Mouse (Mus musculus) liver, embryonic 13.5 days (tissue): Measurements from ENCODE around the gene Sacs. TPM values are rescaled to one million over a fixed set of nuclear protein-coding genes. Genes with fewer than 3 reads are reported as not detected.
A peak's percentile ranks its signal among the peaks of the same experiment; 100 is the strongest.
"Not testable (repeated sequence)": the region's sequence is repeated elsewhere in the genome, so short reads cannot be mapped to it uniquely, and the experiment has no call there.

Experiments used
- ATAC-seq: fragments of 200-750 bp; cut with Nextera tagmentation; 2 replicates; pipeline ENCODE4 v1.8.0; 2017; ENCODE audit warnings: low read depth, mild to moderate bottlenecking, moderate number of reproducible peaks, moderate library complexity
- DNase-seq: peaks from one replicate; pipeline ENCODE4 v3.0.0; 2022
- H3K27ac ChIP-seq: fragments of 300-500 bp; sonication (generic); 2 replicates; pipeline ENCODE4 v1.5.1; 2015; ENCODE audit warnings: moderate library complexity, mild to moderate bottlenecking, inconsistent platforms
- H3K27me3 ChIP-seq: fragments of 300-500 bp; sonication (generic); 2 replicates; pipeline ENCODE4 v1.6.1; 2015; ENCODE audit warnings: mild to moderate bottlenecking, inconsistent platforms
- H3K36me3 ChIP-seq: fragments of 300-500 bp; sonication (generic); 2 replicates; pipeline ENCODE4 v1.6.1; 2015; ENCODE audit warnings: mild to moderate bottlenecking, inconsistent platforms
- H3K4me1 ChIP-seq: fragments of 300-500 bp; sonication (generic); replicated peaks from 2 replicates; pipeline ENCODE4 v1.6.1; 2015; ENCODE audit warnings: inconsistent platforms
- H3K4me2 ChIP-seq: fragments of 300-500 bp; sonication (generic); 2 replicates; pipeline ENCODE4 v1.6.1; 2015; ENCODE audit warnings: inconsistent platforms, mild to moderate bottlenecking, moderate library complexity
- H3K4me3 ChIP-seq: fragments of 300-500 bp; sonication (generic); replicated peaks from 2 replicates; pipeline ENCODE4 v1.5.1; 2015; ENCODE audit warnings: mild to moderate bottlenecking, inconsistent platforms
- H3K9ac ChIP-seq: fragments of 300-500 bp; sonication (generic); 2 replicates; pipeline ENCODE4 v1.6.1; 2015; ENCODE audit warnings: mild to moderate bottlenecking, inconsistent platforms
- H3K9me3 ChIP-seq: fragments of 300-500 bp; sonication (generic); replicated peaks from 2 replicates; pipeline ENCODE4 v1.6.1; 2016; ENCODE audit warnings: inconsistent platforms
- WGBS: fragments of 180-500 bp; shearing (Covaris S2); methylation state at CpG from one replicate; pipeline ENCODE4 v1.1.7; 2015; ENCODE audit not compliant: insufficient replicate concordance; 5-methylcytosine and 5-hydroxymethylcytosine counted together
- polyA plus RNA-seq: library from polyadenylated mRNA; unstranded; fragments of >200 nt; fragmentation: Nextera tagmentation; extraction: Ambion mirVana; gene quantifications from 2 replicates; pipeline ENCODE4 v1.2.1, GENCODE M21; 2015

The Sacs gene
- 1.3 and 1.4 TPM in 2 replicates for polyA plus RNA-seq

DNA sequence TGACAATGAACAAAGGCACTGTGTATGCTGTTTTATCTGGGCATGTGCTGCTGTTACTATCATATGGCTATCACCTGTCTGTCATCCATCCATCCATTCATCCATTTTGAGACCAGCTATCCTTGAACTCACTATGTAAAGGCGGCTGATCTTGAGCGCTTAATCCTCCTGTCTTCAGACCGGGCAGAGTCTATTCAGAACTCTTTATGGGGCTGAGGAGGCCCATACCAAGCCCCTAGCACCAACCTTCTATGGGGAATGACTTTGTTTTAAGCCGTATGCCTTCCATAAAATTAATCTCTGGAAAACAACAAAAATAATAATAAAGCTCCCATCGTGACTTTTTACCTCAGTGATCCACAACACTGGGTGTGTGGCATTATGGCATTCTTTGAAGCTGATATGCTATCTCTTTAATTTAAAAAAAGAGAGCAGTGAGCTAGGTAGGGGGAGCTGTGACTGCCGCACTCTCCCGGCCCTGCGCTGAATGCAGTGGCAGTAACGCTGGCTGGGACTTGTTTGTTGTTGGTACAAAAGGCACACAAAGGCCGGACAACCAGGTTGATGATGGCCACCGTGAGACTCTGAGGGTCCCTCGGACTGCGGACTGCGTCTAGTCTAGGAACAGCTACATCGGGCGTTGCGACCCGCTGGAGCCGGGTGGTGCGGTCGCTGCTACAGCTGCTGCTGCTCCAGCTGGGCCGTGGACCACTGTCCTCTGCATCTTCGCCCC is at the start of gene Sacs:
Gene Sacs, plus strand, starts transcription at position 464 of the 733 bp plus-strand sequence.
- Histone ChIP-seq H3K36me3 (no peaks in the 10 kb centered on the region), H3K4me3 (peak within 1 kb of the TSS; percentile 26), H3K9me3 (no peaks in the 10 kb centered on the region), H3K27ac (no peak within 1 kb of the TSS), H3K4me1 (no peaks in the 10 kb centered on the region), H3K27me3 (peaks cover 31% of the 10 kb centered on the region), H3K4me2 (peak within 1 kb of the TSS; percentile 40), H3K9ac (no peak within 1 kb of the TSS)
- ATAC-seq (no peak), DNase-seq (no peak)
- WGBS: 12% methylated on average over 23 of the region's 23 CpGs

DNA sequence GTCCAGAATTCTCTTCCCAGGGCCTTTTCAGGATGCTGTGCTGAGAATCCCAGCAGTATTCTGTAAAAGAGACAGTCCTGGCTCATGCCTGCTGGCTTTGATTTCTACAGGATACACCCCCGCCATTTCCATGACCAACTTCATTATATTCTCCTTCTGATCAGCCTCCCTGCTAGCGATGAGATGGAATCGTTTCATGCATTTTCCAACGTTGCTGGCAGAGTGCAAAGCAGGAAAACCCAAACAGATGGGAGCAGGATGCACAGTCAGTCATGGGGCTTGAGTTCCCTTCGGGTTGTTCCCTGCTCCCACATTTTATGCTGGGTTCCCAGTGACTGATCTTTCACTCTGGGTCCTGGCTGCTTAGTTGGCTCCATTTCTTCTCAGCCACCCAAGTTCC is 47.3 kb upstream of the Sacs start:
- DNase-seq: no peak
- WGBS: 60% methylated on average over 5 of the region's 5 CpGs
- Histone ChIP-seq H3K9me3 (no peaks in the 10 kb centered on the region), H3K4me2 (no peak overlapping the region), H3K27me3 (no peaks in the 10 kb centered on the region), H3K9ac (no peak overlapping the region), H3K4me1 (no peaks in the 10 kb centered on the region), H3K36me3 (no peaks in the 10 kb centered on the region), H3K27ac (no peak overlapping the region), H3K4me3 (no peak overlapping the region)
- no peak for ATAC-seq

DNA sequence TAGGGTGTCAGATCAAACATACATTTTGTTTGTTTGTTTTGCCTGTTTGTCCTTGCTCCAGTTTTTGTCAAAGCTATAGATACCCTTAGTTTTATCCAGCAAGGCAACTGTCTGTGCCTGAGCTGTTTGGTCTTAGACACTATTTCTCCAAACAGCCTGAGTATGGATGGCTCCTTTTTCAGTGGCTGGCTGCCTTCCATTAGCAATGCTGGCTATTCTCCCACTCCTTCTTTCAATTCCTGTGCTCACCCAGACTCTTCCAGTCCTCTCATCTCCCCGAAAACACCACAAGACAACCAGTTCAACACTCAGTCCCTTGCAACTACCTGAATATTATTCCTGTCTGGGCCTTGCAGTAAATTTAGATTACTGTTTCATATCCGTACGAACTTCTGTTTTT is 46.2 kb upstream of the Sacs start:
- H3K27ac ChIP-seq: no peak overlapping the region
- H3K9me3 ChIP-seq: no peaks in the 10 kb centered on the region
- WGBS: 75% methylated on average over 3 of the region's 3 CpGs
- ATAC-seq: no peak
- no peak overlapping the region for H3K4me2 ChIP-seq
- no peaks in the 10 kb centered on the region for H3K36me3 ChIP-seq
- no peak overlapping the region for H3K9ac ChIP-seq
- no peaks in the 10 kb centered on the region for H3K4me1 ChIP-seq
- no peaks in the 10 kb centered on the region for H3K27me3 ChIP-seq
- H3K4me3 ChIP-seq: no peak overlapping the region
- DNase-seq: no peak

DNA sequence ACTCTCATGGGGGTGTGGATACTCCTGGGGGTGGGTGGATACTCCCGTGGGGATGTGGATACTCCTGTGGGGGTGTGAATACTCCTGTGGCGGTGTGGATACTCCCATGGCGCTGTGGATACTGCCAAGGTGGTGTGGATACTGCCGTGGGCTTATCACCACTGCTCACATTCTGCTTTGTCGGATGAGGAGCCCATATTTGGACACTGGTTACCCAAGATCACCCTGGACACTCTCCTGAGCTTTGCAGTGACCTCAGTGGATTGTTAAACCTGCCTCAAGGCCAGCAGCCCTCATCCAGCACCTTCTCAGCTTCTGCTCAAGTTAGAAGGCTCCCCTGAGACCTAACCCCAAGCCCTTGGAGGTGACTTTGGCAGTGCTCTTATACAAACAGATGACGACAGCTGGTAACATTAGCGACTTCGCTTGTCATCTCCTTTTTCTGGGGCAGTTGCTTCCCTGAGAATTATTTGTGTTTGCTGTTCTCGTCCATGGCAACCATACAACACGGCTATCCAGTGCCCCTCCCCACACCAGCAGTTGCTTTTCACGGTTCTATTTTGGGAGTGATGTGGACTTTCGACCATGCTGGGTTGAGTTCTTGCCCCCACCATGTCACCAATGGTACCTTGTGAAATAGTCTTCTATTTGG is 40.2 kb upstream of the Sacs start:
- DNase-seq: no peak
- Histone ChIP-seq H3K9ac (no peak overlapping the region), H3K27ac (no peak overlapping the region), H3K9me3 (no peaks in the 10 kb centered on the region), H3K4me1 (no peaks in the 10 kb centered on the region), H3K4me2 (no peak overlapping the region), H3K4me3 (no peak overlapping the region), H3K27me3 (no peaks in the 10 kb centered on the region), H3K36me3 (no peaks in the 10 kb centered on the region)
- ATAC-seq: peak; percentile 65
- 56% methylated on average over 12 of the region's 12 CpGs for WGBS

DNA sequence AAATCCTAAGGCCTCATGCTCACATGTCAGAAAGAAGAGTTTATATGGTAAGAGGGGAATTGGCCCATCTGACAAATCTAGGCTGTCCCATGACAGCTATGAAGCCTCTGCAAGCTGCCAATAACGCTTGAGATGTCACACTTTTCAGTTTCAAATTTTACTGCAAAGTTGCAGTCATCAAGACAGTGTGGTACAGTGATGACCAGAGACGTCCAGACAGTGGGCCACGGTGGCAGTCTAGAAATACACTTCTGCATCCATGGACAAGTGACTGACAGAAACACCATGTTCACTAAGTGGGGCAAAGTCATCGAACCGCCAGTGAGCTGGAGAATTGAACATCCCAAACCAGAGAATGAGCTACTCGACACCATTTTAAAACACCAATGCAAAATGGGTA is 37.5 kb upstream of the Sacs start:
- ATAC-seq (no peak), DNase-seq (no peak)
- H3K4me1 ChIP-seq: no peaks in the 10 kb centered on the region
- H3K27ac ChIP-seq: no peak overlapping the region
- no peak overlapping the region for H3K4me3 ChIP-seq
- H3K4me2 ChIP-seq: no peak overlapping the region
- no peak overlapping the region for H3K9ac ChIP-seq
- no peaks in the 10 kb centered on the region for H3K27me3 ChIP-seq
- WGBS: 67% methylated on average over 6 of the region's 6 CpGs
- no peaks in the 10 kb centered on the region for H3K36me3 ChIP-seq
- no peaks in the 10 kb centered on the region for H3K9me3 ChIP-seq

DNA sequence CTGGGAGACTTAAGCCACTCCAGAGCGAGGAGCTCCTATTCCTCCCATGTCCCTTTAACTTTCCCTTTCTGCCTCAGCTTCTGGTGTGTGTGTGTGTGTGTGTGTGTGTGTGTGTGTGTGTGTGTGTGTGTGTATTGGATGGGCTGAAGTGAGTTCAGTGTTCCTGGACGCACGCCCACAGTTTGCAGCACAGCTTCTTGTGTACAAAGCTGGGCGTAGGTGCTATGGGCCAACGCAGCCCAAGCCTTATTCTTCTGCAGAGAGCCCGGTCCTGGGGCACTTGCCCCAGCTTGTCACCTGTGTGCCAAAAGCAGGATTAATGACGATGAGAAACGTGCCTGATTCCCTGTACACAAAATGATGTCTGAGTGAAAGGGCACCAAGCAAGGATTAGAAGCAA is 31.9 kb upstream of the Sacs start:
- Histone ChIP-seq H3K36me3 (no peaks in the 10 kb centered on the region), H3K4me2 (no peak overlapping the region), H3K27ac (no peak overlapping the region), H3K9me3 (no peaks in the 10 kb centered on the region), H3K27me3 (no peaks in the 10 kb centered on the region), H3K9ac (no peak overlapping the region), H3K4me3 (no peak overlapping the region), H3K4me1 (no peaks in the 10 kb centered on the region)
- no peak for DNase-seq
- WGBS: 69% methylated on average over 8 of the region's 8 CpGs
- ATAC-seq: no peak

DNA sequence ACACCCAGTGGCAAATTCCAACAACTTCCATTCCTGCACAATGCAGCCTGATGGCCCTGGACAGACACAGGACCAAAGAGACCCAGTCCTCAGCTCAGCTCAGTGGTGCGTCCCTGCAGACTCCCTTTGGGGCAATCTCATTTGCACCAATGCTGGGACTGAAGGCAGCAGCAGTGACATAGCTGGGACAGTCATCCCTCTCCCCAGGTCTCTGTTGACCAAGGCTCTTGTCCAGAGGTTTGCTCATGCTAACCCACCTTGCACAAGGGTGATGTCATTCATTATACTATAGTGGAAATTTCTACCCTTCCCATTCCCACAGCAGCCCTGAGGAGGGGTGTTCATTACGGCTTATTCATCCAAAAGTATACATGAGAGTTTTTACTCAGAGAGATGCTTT is 29.6 kb upstream of the Sacs start:
- 63% methylated on average over 2 of the region's 2 CpGs for WGBS
- no peak overlapping the region for H3K4me2 ChIP-seq

DNA sequence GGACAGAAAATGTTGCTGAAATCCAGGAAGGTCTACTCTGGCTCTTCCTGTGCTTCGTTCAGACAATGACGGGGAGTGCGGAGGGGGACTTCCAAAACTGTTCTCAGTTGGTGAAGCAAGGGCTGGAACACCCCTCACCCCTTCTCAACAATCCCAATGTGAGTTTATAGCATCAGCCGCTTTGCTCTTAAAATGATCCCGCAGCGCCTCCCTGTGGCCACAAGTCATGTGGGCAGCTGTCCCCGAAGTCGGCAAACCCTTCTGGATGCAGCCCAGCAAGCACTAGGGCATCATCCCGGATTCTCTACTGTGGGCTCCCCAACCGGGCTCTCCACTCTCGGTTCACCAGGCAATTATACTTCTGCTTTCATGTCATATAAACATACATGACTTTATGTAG is 25.9 kb upstream of the Sacs start:
- no peak overlapping the region for H3K9ac ChIP-seq
- H3K36me3 ChIP-seq: no peaks in the 10 kb centered on the region
- H3K4me3 ChIP-seq: no peak overlapping the region
- ATAC-seq (no peak), DNase-seq (peak; percentile 20)
- no peak overlapping the region for H3K27ac ChIP-seq
- no peaks in the 10 kb centered on the region for H3K4me1 ChIP-seq
- H3K27me3 ChIP-seq: no peaks in the 10 kb centered on the region
- no peaks in the 10 kb centered on the region for H3K9me3 ChIP-seq
- no peak overlapping the region for H3K4me2 ChIP-seq
- WGBS: 4% methylated on average over 11 of the region's 11 CpGs

More for the DNA sequence above, 29.6 kb upstream of the Sacs start:
- Histone ChIP-seq H3K4me1 (no peaks in the 10 kb centered on the region), H3K9ac (no peak overlapping the region), H3K4me3 (no peak overlapping the region), H3K36me3 (no peaks in the 10 kb centered on the region), H3K9me3 (no peaks in the 10 kb centered on the region), H3K27ac (no peak overlapping the region), H3K27me3 (no peaks in the 10 kb centered on the region)
- DNase-seq (no peak), ATAC-seq (no peak)

DNA sequence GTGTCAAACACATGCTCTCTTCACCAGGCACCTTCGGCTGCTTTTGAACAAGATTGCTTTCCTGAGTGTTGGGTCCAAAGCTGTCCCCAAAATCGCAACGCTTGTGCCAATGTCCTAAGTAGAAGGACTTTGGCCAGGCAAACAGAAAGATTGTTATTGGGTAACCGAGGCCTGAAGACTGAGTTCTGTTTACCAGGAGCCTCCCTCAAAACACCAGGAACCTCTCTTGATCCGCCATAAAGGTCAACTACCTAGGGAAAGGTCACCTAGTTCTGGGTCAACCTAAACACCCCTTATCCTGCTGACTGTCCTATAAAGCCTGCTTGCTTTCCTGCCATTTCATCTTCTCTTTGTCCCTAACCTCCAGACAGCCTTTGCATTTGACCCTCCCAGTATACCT is 13.5 kb upstream of the Sacs start:
- no peaks in the 10 kb centered on the region for H3K9me3 ChIP-seq
- ATAC-seq (peak; percentile 47; the same call in 1 of the 2 replicates), DNase-seq (no peak)
- no peaks in the 10 kb centered on the region; the same call in 1 of the 2 replicates for H3K4me1 ChIP-seq
- 64% methylated on average over 5 of the region's 5 CpGs for WGBS
- no peaks in the 10 kb centered on the region for H3K27me3 ChIP-seq
- H3K36me3 ChIP-seq: no peaks in the 10 kb centered on the region
- no peak overlapping the region for H3K4me3 ChIP-seq
- H3K27ac ChIP-seq: 0 out of 2 replicates have a peak overlapping the region, but pooled peaks have one; percentile 43
- no peak overlapping the region for H3K4me2 ChIP-seq
- no peak overlapping the region for H3K9ac ChIP-seq

DNA sequence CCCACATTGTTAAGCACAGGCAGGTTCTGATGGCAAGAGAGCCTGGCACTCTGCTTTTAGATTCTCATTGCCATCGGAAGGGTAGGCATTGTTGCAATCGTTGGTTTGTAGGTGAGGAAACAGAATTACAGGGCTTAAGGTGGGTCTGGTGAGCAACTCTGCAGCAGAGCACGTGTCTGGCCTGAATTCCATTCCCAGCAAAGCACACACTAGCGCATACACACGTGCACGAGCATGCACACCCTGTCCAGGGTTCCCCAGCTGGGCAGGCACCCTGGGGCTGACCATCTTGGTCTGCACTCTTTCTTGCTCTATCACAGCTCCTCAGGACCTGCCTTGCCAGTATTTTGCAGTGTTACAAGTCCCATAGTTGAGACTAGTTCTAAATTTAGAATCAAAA is 13.1 kb upstream of the Sacs start:
- no peak for ATAC-seq
- Histone ChIP-seq H3K27ac (peak overlapping the region; percentile 43; the same call in 1 of the 2 replicates), H3K4me3 (no peak overlapping the region), H3K36me3 (no peaks in the 10 kb centered on the region), H3K4me1 (no peaks in the 10 kb centered on the region; the same call in 1 of the 2 replicates), H3K27me3 (no peaks in the 10 kb centered on the region), H3K9me3 (no peaks in the 10 kb centered on the region), H3K9ac (no peak overlapping the region), H3K4me2 (no peak overlapping the region)
- 61% methylated on average over 6 of the region's 6 CpGs for WGBS
- no peak for DNase-seq

DNA sequence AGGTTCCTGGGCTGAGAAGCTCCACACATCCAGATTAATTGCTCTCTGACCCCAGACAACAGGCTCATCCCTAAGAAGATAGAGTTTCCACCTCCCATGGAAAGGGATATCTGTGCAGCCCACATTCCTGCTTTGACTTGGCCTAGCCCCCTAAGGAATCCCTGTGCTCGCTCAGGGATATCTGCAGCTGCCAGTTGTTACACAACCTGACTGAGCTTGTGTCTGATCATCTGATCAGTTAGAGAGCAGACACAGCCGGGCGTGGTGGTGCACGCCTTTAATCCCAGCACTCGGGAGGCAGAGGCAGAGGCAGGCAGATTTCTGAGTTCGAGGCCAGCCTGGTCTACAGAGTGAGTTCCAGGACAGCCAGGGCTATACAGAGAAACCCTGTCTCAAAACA is 10.9 kb upstream of the Sacs start:
- not testable (repeated sequence) for H3K9me3 ChIP-seq, H3K4me1 ChIP-seq, H3K36me3 ChIP-seq, DNase-seq, H3K27ac ChIP-seq, H3K27me3 ChIP-seq, ATAC-seq, H3K4me2 ChIP-seq, H3K9ac ChIP-seq, H3K4me3 ChIP-seq
- WGBS: 60% methylated on average over 6 of the region's 6 CpGs
